Mouse (Mus musculus): ENCODE measurements around the gene Smcp. TPM values are rescaled to one million over a fixed set of nuclear protein-coding genes. Genes with fewer than 3 reads are reported as not detected.

Smcp gene
- total RNA-seq, 2 experiments from 2014 or later: not detected

Other genes starting within 250 kb of the Smcp start
- gene Sprr2d, start 249.9 kb downstream of the Smcp start, total RNA-seq (2021): not detected
- not detected for gene Sprr2e, start 236.9 kb downstream of the Smcp start, total RNA-seq (2021)
- not detected for gene Sprr2f, start 223.8 kb downstream of the Smcp start, total RNA-seq (2021)
- gene Sprr2h, start 203.3 kb downstream of the Smcp start, total RNA-seq (2021): not detected
- not detected for gene Sprr2i, start 181.0 kb downstream of the Smcp start, total RNA-seq (2021)
- gene Sprr2j-ps, start 170.9 kb downstream of the Smcp start, total RNA-seq (2021): not detected
- 1 to 10 TPM; 2.3 to 3.6 TPM for gene Gm9774, start 159.6 kb downstream of the Smcp start, total RNA-seq (2021)
- not detected for gene Sprr2k, start 156.4 kb downstream of the Smcp start, total RNA-seq (2021)
- gene Sprr1b, start 150.2 kb downstream of the Smcp start, total RNA-seq (2021): not detected
- not detected for gene Sprr3, start 130.3 kb downstream of the Smcp start, total RNA-seq (2021)
- gene Sprr1a, start 103.1 kb downstream of the Smcp start, total RNA-seq (2021): not detected
- not detected for gene Sprr4, start 88.5 kb downstream of the Smcp start, total RNA-seq (2021)
- gene 2310046K23Rik, start 54.5 kb downstream of the Smcp start, total RNA-seq (2021): not detected
- gene Ivl, start 15.3 kb downstream of the Smcp start, total RNA-seq (2021): not detected
- not detected for gene 2210017I01Rik, start 18.5 kb upstream of the Smcp start, total RNA-seq (2021)
- not detected for gene Lce6a, start 32.7 kb upstream of the Smcp start, total RNA-seq (2021)
- gene Lce1a1, start 59.3 kb upstream of the Smcp start, total RNA-seq (2021): not detected
- not detected for gene Lce1b, start 67.9 kb upstream of the Smcp start, total RNA-seq (2021)
- gene Lce1a2, start 81.3 kb upstream of the Smcp start, total RNA-seq (2021): not detected
- gene Lce1c, start 90.2 kb upstream of the Smcp start, total RNA-seq (2021): not detected
- not detected for gene Lce1d, start 98.2 kb upstream of the Smcp start, total RNA-seq (2021)
- not detected for gene Lce1e, start 120.1 kb upstream of the Smcp start, total RNA-seq (2021)
- not detected for gene Lce1f, start 131.4 kb upstream of the Smcp start, total RNA-seq (2021)
- not detected for gene Gm38119, start 150.1 kb upstream of the Smcp start, total RNA-seq (2021)
- not detected for gene Lce1g, start 163.3 kb upstream of the Smcp start, total RNA-seq (2021)
- gene Lce1h, start 176.1 kb upstream of the Smcp start, total RNA-seq (2021): not detected
- not detected for gene Lce1i, start 189.9 kb upstream of the Smcp start, total RNA-seq (2021)
- gene Lce1j, start 201.5 kb upstream of the Smcp start, total RNA-seq (2021): not detected
- not detected for gene Lce1k, start 218.9 kb upstream of the Smcp start, total RNA-seq (2021)
- not detected for gene Kprp, start 238.2 kb upstream of the Smcp start, total RNA-seq (2021)